Mouse (Mus musculus) heart, adult 8-10 months (tissue): ENCODE results near the gene Arhgap25. TPM values are rescaled to one million over a fixed set of nuclear protein-coding genes. Genes with fewer than 3 reads are reported as not detected.
"Not testable (repeated sequence)": the region's sequence is repeated elsewhere in the genome, so short reads cannot be mapped to it uniquely, and the experiment has no call there.

ENCODE experiments used
- DNase-seq: peaks from one replicate; pipeline ENCODE4 v3.0.0; 2022; ENCODE audit warnings: low spot score
- total RNA-seq, 4 experiments: library from RNA; stranded (reverse); gene quantifications; 2 replicates each; pipeline ENCODE4 v1.2.4; 2022

Gene Arhgap25
- total RNA-seq, 4 experiments from 2014 or later = 2.4 to 3.6 (median 2.9) TPM

GRCm38 (mm10) chr6:87536270-87536669, 3.2 kb upstream of the Arhgap25 start:
- DNase-seq = no peak

GRCm38 (mm10) chr6:87535651-87536050, 2.6 kb upstream of the Arhgap25 start:
- no peak for DNase-seq

GRCm38 (mm10) chr6:87534855-87535575, 2.0 kb upstream of the Arhgap25 start:
- no peak for DNase-seq

- DNase-seq = no peak
Measured at GRCm38 (mm10) chr6:87531456-87532015, 1.5 kb downstream of the Arhgap25 start.

- DNase-seq = no peak
Measured at GRCm38 (mm10) chr6:87530386-87530785, 2.7 kb downstream of the Arhgap25 start.

- DNase-seq = no peak
Measured at GRCm38 (mm10) chr6:87527846-87528557, 5.1 kb downstream of the Arhgap25 start.

- DNase-seq = no peak
Measured at GRCm38 (mm10) chr6:87527366-87527765, 5.7 kb downstream of the Arhgap25 start.

GRCm38 (mm10) chr6:87525126-87525525, 7.9 kb downstream of the Arhgap25 start:
- DNase-seq = no peak

GRCm38 (mm10) chr6:87524281-87524680, 8.8 kb downstream of the Arhgap25 start:
- no peak for DNase-seq

- no peak for DNase-seq
Measured at GRCm38 (mm10) chr6:87523736-87524135, 9.3 kb downstream of the Arhgap25 start.

- no peak for DNase-seq
Measured at GRCm38 (mm10) chr6:87523085-87523484, 10.0 kb downstream of the Arhgap25 start.

- DNase-seq = no peak
Measured at GRCm38 (mm10) chr6:87522236-87522635, 10.8 kb downstream of the Arhgap25 start.

GRCm38 (mm10) chr6:87521705-87522104, 11.4 kb downstream of the Arhgap25 start:
- DNase-seq = not testable (repeated sequence)

GRCm38 (mm10) chr6:87520572-87520971, 12.5 kb downstream of the Arhgap25 start:
- no peak for DNase-seq

- DNase-seq = no peak
Measured at GRCm38 (mm10) chr6:87519809-87520208, 13.2 kb downstream of the Arhgap25 start.

GRCm38 (mm10) chr6:87518622-87519021, 14.4 kb downstream of the Arhgap25 start:
- DNase-seq = no peak

GRCm38 (mm10) chr6:87517753-87518409, 15.2 kb downstream of the Arhgap25 start:
- DNase-seq = no peak

- DNase-seq = no peak
Measured at GRCm38 (mm10) chr6:87514321-87514720, 18.7 kb downstream of the Arhgap25 start.

GRCm38 (mm10) chr6:87513046-87513767, 19.9 kb downstream of the Arhgap25 start:
- peak; percentile 57 for DNase-seq

- no peak for DNase-seq
Measured at GRCm38 (mm10) chr6:87510999-87511398, 22.1 kb downstream of the Arhgap25 start.

GRCm38 (mm10) chr6:87509806-87510205, 23.3 kb downstream of the Arhgap25 start:
- DNase-seq = no peak

- no peak for DNase-seq
Measured at GRCm38 (mm10) chr6:87504875-87505274, 28.2 kb downstream of the Arhgap25 start.
